Mouse (Mus musculus) brain, adult 10 weeks (tissue): Measurements from ENCODE around the gene Ptgds. TPM values are rescaled to one million over a fixed set of nuclear protein-coding genes. Genes with fewer than 3 reads are reported as not detected.

Source experiments
- polyA plus RNA-seq: library from polyadenylated mRNA; stranded (reverse); fragments of 350-450 nt; fragmentation: Illumina TruSeq; extraction: RNeasy Lipid Tissue Mini Kit (QIAGEN cat#74804); gene quantifications from one replicate; pipeline ENCODE4 v1.2.3, GENCODE M21; 2015; ENCODE audit warnings: low read depth, low replicate concordance

The Ptgds gene
- polyA plus RNA-seq, result 2,295 TPM

DNA sequence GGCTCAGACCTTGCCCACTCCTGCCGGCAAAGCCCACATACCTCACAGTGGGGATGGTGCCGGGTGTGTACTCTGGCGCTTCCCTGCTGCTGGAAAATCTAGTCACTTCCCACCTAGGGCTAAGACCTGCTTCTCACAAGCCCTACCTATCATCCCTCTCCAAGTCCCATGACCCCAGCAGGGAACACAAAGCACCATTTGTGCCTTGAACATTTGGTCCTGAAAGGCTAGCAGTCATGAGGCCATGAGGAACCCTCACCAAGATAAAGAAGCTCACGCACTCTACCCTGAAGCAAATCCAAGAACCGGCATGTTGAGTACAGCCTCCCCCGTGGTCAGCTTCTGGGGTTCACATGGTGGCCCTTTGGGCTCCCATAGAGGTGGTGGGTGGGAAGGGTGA lies at the start of gene Ptgds:
Ptgds (minus strand) TSS at position 78 of the 400 bp plus-strand sequence.

DNA sequence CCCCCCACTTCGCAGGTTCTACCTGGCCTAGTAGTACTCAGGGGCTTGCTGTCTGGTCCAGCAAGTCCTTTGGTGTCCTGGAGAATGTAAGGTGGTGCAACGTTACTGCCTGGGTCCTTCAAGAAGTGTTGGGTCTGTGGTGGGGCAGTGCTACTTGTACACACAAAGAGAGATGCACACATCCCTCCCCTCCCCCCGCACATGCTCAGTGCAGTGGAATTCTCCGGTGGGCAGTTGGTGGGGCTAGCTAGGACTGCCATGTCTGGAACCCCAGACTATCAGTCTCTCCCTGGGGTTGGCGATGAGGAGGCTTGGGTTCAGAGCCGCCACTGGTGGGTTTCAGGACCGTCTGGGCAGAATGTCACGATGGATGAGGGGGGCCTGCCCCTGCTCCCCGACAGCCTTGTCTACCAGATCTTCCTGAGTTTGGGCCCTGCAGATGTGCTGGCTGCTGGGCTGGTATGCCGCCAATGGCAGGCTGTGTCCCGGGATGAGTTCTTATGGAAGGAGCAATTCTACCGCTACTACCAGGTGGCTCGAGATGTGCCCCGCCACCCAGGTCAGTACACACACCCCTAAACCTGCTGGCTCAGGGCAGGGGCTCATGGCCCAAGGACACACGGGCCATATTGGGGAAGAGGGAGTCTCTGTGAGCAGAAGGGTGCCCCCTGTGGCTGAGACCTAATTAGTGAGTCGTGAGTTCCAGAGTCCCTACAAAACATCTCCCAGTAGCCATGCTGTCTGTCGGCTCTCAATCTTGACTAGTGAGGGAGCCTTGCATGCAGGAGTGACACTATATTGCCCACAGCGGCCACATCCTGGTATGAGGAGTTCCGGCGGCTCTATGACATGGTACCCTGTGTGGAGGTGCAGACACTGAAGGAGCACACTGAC lies 32.0 kb upstream of the Ptgds start, which contains the start of gene C8g:
C8g (minus strand) TSS at position 127 of the 894 bp plus-strand sequence.

DNA sequence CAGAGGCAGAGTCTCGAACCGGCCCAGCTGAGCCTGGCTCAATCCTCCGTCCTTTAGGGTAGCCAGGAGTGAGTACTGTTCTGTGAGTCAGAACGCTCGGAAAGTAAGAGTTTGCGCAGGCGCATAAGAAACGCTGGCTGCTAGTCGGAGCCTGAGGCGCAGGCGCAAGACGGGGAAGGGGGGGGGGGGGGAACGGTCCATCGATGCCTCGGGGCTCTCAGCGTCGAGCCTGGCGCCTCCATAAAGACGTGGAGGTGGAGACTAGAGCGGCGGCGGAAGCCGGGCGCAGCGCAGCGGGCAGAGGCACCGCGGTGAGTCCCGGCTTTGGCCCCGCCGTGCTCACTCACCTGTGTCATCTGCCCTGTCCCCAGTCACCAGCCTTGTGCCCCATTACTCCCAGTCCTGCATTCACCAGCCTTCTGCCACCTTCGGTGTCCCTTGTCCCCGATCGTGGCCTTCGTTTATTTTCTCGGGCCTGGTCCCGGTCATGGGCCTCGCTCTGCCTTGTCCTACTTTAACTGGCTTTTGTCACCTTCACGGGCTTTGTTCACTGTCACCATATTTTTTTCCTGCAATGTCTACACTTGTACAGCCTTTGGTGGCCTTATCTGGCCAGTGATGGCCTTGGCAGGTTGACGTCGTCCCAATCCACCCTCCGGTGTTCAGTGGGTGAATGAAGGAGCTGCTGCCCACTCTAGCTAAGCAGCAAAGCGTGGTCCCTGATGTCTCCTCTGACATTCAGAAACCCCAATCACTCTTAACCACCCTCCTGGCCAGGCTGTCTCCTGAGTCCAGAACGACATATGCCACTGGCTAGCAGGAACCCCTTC lies 30.9 kb upstream of the Ptgds start, which contains the start of gene Fbxw5:
Fbxw5 (plus strand) TSS at position 175 of the 830 bp plus-strand sequence.

DNA sequence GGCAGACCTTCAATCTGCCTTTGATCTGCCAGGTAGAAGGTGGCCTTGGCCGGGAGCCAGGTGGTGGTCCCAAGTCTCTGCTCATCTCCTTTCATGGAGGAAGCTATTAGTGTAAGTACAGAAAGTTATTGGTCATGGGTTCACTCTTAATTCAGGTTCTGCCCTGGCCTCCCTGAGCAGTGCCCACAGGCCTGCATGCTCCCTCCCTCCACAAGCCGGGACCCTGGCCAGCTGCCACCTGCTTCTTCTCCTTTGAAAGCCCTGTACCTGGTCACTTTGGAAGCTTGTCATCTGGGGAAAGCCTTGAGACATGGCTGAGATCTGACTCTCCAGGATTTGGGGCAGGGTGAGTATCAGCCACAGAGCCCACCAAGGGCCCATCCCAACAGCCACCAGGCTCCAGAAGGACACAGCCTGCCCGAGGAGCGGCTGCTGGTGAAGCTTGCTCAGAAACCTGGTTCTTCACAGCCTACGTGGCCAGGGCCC lies 23.7 kb upstream of the Ptgds start, which contains the start of gene Lcn12:
Lcn12 (minus strand) TSS at position 436 of the 486 bp plus-strand sequence.

DNA sequence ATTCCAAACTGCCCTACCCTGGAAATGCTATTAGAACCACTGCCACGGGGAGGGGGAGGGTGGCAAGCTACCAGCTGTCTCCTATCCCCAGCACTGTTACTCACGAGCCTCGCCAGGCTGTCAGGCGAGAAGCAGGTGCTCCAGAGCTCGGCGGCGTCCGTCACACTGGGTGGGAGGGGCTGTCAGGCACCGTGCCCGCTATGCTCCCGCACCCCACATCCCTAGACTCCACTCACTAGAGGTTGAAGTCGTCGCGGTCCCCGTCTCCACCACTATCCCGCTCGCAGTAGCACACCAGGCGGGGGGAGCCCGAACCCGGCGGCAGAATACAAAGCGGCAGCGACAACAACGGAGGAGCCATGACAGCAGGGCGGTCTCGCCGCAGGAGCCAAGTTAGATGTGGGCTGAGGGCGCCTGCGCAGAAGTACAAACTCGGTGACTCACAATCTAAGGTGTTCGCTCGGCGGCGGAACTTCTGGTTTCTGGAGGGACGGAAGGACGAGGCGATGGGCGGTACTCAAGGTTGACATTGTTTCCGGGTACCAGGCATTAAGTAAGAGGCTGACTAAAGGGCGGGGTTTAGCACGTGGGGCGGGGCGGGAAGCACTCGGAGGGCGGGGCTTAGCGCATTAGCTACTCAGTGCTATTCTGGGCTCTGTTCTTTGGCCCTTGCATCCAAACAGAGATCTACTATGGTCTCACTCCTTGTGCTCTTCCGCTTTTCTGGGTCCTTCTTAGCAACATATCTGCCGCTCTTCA lies 9.1 kb downstream of the Ptgds start, which contains the start of gene Paxx:
Paxx (minus strand) TSS at position 544 of the 759 bp plus-strand sequence.

DNA sequence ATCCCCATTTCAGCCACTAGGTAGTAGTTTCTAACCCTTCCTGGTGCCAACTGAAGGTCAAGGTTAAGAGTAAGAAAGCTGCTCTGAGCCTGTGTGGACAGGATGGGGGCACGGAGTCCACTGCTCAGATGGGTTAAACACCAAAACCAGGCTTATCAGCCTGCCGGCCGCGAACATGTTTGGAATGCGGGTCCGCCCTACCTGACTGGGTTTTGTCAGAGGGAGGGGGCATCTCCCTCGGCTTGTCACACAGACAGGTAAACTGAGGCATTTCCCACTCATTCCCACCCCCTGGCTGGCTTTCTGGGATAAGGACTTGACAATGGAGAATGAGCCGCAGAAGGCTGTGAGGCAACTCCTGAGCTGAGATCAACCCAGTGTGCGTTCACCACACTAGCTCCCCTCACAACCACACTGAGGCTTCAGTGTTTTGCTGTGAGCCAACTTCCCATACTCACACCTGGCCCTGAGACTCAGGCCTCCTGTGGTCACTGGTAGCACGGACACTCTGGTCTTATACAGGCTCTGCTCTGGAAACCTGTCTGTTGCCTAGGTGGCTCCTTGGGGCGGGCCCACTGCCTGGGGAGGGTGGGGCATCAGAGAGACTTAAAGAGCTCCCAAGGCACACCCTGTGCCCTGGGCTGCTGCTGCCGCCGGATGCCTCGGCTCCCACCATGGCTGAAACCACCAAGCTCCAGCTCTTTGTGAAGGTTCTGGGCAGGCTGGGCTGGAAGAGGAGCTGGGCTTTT lies 13.5 kb downstream of the Ptgds start, which contains the start of gene Clic3:
Clic3 (plus strand) TSS at position 634 of the 749 bp plus-strand sequence.

DNA sequence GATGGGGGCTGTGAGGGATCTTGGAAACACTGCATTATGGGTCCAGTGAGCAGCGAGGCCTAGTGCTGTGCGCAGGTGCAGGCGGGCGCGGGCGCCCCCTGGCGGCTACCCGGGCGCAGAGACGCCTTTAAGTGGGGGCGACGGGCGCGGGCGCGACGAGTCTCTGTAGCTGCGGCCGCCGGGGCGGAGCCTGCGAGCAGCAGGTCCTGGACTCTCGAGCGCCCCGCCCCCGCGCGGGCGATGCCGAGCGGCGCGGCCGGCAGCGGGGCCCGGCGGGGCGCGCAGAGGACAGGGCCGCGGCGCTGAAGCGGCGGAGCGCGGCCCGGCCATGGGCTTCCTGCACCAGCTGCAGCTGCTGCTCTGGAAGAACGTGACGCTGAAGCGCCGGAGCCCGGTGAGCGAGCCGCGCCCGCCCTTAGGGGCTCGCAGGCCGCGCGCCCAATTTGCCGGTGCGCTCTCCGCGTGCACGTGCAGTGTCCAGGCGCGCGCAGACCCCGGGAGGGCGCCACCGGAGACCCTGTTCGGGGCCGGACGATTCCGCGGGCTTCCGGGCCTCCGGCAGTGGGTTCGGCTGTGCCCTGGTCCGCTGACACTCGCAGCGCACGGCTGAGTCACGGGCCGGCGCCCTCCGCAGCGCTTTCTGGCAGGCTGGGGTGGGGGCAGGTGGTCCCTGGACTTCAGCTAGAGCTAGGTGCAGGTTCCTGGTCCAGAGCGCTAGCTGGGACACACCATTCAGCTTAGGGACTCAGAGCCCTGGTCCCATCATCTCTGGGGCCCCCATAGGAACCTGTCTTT lies 41.2 kb downstream of the Ptgds start, which contains the start of gene Abca2:
Abca2 (plus strand) TSS at position 262 of the 795 bp plus-strand sequence.

DNA sequence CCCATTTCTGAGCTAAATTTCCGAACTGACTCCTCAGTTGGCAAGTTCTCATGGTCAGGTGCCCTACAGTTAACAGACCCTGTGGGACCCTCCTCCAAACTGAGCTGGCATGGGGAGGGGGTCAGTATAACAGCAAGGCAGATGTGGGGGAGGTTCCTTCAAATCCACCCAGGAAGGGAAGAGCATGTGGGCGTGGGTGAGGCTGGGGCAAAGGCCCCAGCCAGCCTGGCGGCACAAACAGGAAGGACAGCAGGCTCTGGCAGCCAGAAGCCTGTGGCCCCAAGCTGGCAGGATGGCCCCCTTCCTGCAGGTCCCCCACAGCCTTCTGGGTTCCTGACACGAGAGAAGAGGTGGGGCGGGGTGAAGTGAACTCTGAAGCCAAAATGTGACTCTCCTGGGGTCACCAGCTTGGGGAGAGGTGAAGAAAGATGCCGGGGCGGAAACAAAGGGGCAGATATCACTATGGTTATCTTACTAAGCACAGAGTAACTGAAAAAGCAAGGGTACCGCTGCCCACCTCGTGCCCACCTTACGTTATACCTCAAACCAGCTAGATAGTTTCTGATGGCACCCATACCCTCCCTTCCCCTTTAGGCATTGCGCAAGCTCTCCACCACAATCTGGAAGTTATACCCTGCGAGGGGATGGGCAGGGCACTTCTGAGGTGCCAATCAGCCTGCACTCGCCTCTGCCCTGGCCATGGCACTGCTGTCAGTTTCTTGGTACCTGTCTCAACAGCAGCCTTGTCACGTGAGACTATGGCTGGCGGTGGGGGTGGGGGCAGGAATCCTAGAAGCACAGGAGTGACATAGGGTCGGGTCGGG lies 47.0 kb downstream of the Ptgds start, which contains the start of gene Fut7:
Fut7 (plus strand) TSS at position 681 of the 824 bp plus-strand sequence.

Other genes starting within 250 kb of the Ptgds start
- gene Tubb4b, start 245.3 kb downstream of the Ptgds start, polyA plus RNA-seq, result 563 TPM
- gene Slc34a3, start 235.7 kb downstream of the Ptgds start, polyA plus RNA-seq, result not detected
- gene Rnf224, start 233.3 kb downstream of the Ptgds start, polyA plus RNA-seq, result not detected
- gene Rnf208, start 227.8 kb downstream of the Ptgds start, polyA plus RNA-seq, result 180 TPM
- gene Cysrt1, start 227.6 kb downstream of the Ptgds start, polyA plus RNA-seq, result not detected
- gene AL732309.1, start 223.2 kb downstream of the Ptgds start, polyA plus RNA-seq, result 6.7 TPM
- gene Tmem203, start 214.6 kb downstream of the Ptgds start, polyA plus RNA-seq, result 19.6 TPM
- gene Tprn, start 207.4 kb downstream of the Ptgds start, polyA plus RNA-seq, result 23.4 TPM
- gene Ssna1, start 197.6 kb downstream of the Ptgds start, polyA plus RNA-seq, result 92.1 TPM
- gene Anapc2, start 197.6 kb downstream of the Ptgds start, polyA plus RNA-seq, result 89.9 TPM
- not detected for gene Tmem210, start 181.9 kb downstream of the Ptgds start, polyA plus RNA-seq
- gene Lrrc26, start 180.1 kb downstream of the Ptgds start, polyA plus RNA-seq, result not detected
- 267 TPM for gene Grin1, start 150.9 kb downstream of the Ptgds start, polyA plus RNA-seq
- 51.8 TPM for gene Man1b1, start 137.7 kb downstream of the Ptgds start, polyA plus RNA-seq
- 38.1 TPM for gene Dpp7, start 113.7 kb downstream of the Ptgds start, polyA plus RNA-seq
- 27.2 TPM for gene Uap1l1, start 104.4 kb downstream of the Ptgds start, polyA plus RNA-seq
- 2.5 TPM for gene Sapcd2, start 97.7 kb downstream of the Ptgds start, polyA plus RNA-seq
- gene Entpd2, start 74.2 kb downstream of the Ptgds start, polyA plus RNA-seq, result 11.2 TPM
- 274 TPM for gene Npdc1, start 70.7 kb downstream of the Ptgds start, polyA plus RNA-seq
- gene Fut7, start 46.8 kb downstream of the Ptgds start, polyA plus RNA-seq, result 1.1 TPM
- 105 TPM for gene Abca2, start 41.3 kb downstream of the Ptgds start, polyA plus RNA-seq
- not detected for gene Clic3, start 13.2 kb downstream of the Ptgds start, polyA plus RNA-seq
- gene Paxx, start 9.0 kb downstream of the Ptgds start, polyA plus RNA-seq, result 96.2 TPM
- not detected for gene Lcn12, start 23.9 kb upstream of the Ptgds start, polyA plus RNA-seq
- 96.2 TPM for gene Fbxw5, start 30.7 kb upstream of the Ptgds start, polyA plus RNA-seq
- gene C8g, start 31.7 kb upstream of the Ptgds start, polyA plus RNA-seq, result 1.9 TPM
- gene Traf2, start 76.9 kb upstream of the Ptgds start, polyA plus RNA-seq, result 10.6 TPM
- 365 TPM for gene Edf1, start 87.8 kb upstream of the Ptgds start, polyA plus RNA-seq
- 0.95 TPM for gene Mamdc4, start 104.8 kb upstream of the Ptgds start, polyA plus RNA-seq
- 94.8 TPM for gene Phpt1, start 105.2 kb upstream of the Ptgds start, polyA plus RNA-seq
- 44.4 TPM for gene Ajm1, start 111.7 kb upstream of the Ptgds start, polyA plus RNA-seq
- gene Rabl6, start 138.5 kb upstream of the Ptgds start, polyA plus RNA-seq, result 145 TPM
- gene Ccdc183, start 147.6 kb upstream of the Ptgds start, polyA plus RNA-seq, result not detected
- 54.0 TPM for gene Tmem141, start 152.0 kb upstream of the Ptgds start, polyA plus RNA-seq
- 0.79 TPM for gene Fcna, start 158.0 kb upstream of the Ptgds start, polyA plus RNA-seq
- not detected for gene Lcn8, start 183.1 kb upstream of the Ptgds start, polyA plus RNA-seq
- not detected for gene Lcn5, start 187.9 kb upstream of the Ptgds start, polyA plus RNA-seq
- not detected for gene Lcn6, start 206.7 kb upstream of the Ptgds start, polyA plus RNA-seq
- not detected for gene Lcn10, start 212.7 kb upstream of the Ptgds start, polyA plus RNA-seq
- not detected for gene Obp2a, start 230.0 kb upstream of the Ptgds start, polyA plus RNA-seq
- gene Bmyc, start 236.7 kb upstream of the Ptgds start, polyA plus RNA-seq, result 81.8 TPM